In genomic region chr8:88006811-88007210, GRCm38 (mm10) we compare ENCODE assay signal across 22 mouse cellular contexts. TPM values are rescaled to one million over a fixed set of nuclear protein-coding genes. Genes with fewer than 3 reads are reported as not detected.
DNase-seq lines count a peak whose midpoint lies in the region; ATAC-seq and TF ChIP-seq lines count a peak whose summit lies in the region.
"Had no signal": no experiment of that assay in that cellular context is flagged by ENCODE, and none has a peak within 500 bp of the region (broad histone marks: within the 10 kb centered on the region; RNA-seq: fewer than 3 reads in every experiment).

No protein-coding gene starts in this region.

- H3K36me3 ChIP-seq in kidney, adult 2 months (ENCODE audit: control insufficient read depth, insufficient read depth, low read length), result no peaks in the 10 kb centered on the region
- H3K36me3 ChIP-seq in kidney, embryonic 15.5 days, result no peaks in the 10 kb centered on the region
- H3K36me3 ChIP-seq in kidney, embryonic 14.5 days (ENCODE audit: control insufficient read depth, insufficient read depth, low read length), result no peaks in the 10 kb centered on the region
- H3K36me3 ChIP-seq in megakaryocyte, embryonic 14.5 days (replicated peaks; ENCODE audit: low read length), result no peaks in the 10 kb centered on the region
- H3K36me3 ChIP-seq: embryonic facial prominence, embryonic 15.5 days; forebrain, embryonic 10.5 days; heart, embryonic 12.5 days; hindbrain, embryonic 15.5 days had no signal

- no peak for TF ChIP-seq POLR2A in kidney, adult 2 months (IDR thresholded peaks at IDR 0.05; ENCODE audit: low read depth, low read length)

- no peaks in the 10 kb centered on the region for H3K9me3 ChIP-seq in kidney, embryonic 15.5 days (replicated peaks)
- no peaks in the 10 kb centered on the region; the same call in 1 of the 2 replicates for H3K9me3 ChIP-seq in kidney, embryonic 14.5 days (ENCODE audit: control insufficient read depth, low read length)
- peaks cover 14% of the 10 kb centered on the region for H3K9me3 ChIP-seq in megakaryocyte, embryonic 14.5 days
- H3K9me3 ChIP-seq: embryonic facial prominence, embryonic 15.5 days; forebrain, embryonic 10.5 days; hindbrain, embryonic 15.5 days had no signal

- H3K4me3 ChIP-seq in kidney, adult 2 months (ENCODE audit: insufficient read depth, low read depth, low read length), result no peak overlapping the region
- no peak overlapping the region for H3K4me3 ChIP-seq in kidney, embryonic 15.5 days (replicated peaks)
- H3K4me3 ChIP-seq in kidney, embryonic 14.5 days (ENCODE audit: low read length), result no peak overlapping the region
- H3K4me3 ChIP-seq in megakaryocyte, embryonic 14.5 days (replicated peaks), result peak overlapping the region; percentile 53
- H3K4me3 ChIP-seq: embryonic facial prominence, embryonic 15.5 days; erythroblast, embryonic 14.5 days; forebrain, embryonic 10.5 days; gastrocnemius, adult 2 months; heart, embryonic 12.5 days; hindbrain, embryonic 15.5 days had no signal

- TF ChIP-seq CTCF in kidney, adult 2 months (conservative IDR thresholded peaks at IDR 0.05; ENCODE audit: insufficient read depth, insufficient read length, low read depth, low read length), result no peak

- intact Hi-C loops in left cerebral cortex, postnatal 10 days (cut with DNase I), result no loop called here

- H3K4me1 ChIP-seq in kidney, adult 2 months (ENCODE audit: control insufficient read depth, insufficient read depth, low read length), result peaks cover 3% of the 10 kb centered on the region; the same call in 1 of the 2 replicates
- peaks cover 21% of the 10 kb centered on the region for H3K4me1 ChIP-seq in kidney, embryonic 15.5 days
- H3K4me1 ChIP-seq in kidney, embryonic 14.5 days (ENCODE audit: control insufficient read depth, insufficient read depth, low read length), result no peaks in the 10 kb centered on the region
- H3K4me1 ChIP-seq in megakaryocyte, embryonic 14.5 days, result peaks cover 22% of the 10 kb centered on the region
- H3K4me1 ChIP-seq: embryonic facial prominence, embryonic 15.5 days had no signal

- H3K4me2 ChIP-seq in kidney, embryonic 15.5 days, result no peak overlapping the region
- H3K4me2 ChIP-seq in kidney, embryonic 14.5 days (replicated peaks; ENCODE audit: low read depth, low read length), result no peak overlapping the region
- H3K4me2 ChIP-seq: embryonic facial prominence, embryonic 15.5 days; heart, embryonic 12.5 days; hindbrain, embryonic 15.5 days had no signal

- H3K27ac ChIP-seq in kidney, adult 2 months (ENCODE audit: insufficient read depth, low read depth, low read length), result no peak overlapping the region
- no peak overlapping the region for H3K27ac ChIP-seq in kidney, embryonic 15.5 days
- no peak overlapping the region for H3K27ac ChIP-seq in kidney, embryonic 14.5 days (ENCODE audit: low read depth, low read length)
- H3K27ac ChIP-seq: embryonic facial prominence, embryonic 15.5 days; forebrain, embryonic 10.5 days; gastrocnemius, adult 2 months; hindbrain, embryonic 15.5 days had no signal

- no peak for ATAC-seq in kidney, embryonic 15.5 days (replicated peaks; ENCODE audit: low FRiP score)
- ATAC-seq in kidney, embryonic 14.5 days (ENCODE audit: low FRiP score, low TSS enrichment), result no peak
- no peak for ATAC-seq in megakaryocyte, adult 5-6 weeks (ENCODE audit: poor library complexity, severe bottlenecking)
- ATAC-seq: forebrain, embryonic 14.5 days had no signal

- no peak overlapping the region for H3K9ac ChIP-seq in kidney, embryonic 15.5 days
- no peak overlapping the region for H3K9ac ChIP-seq in kidney, embryonic 14.5 days (ENCODE audit: low read depth, low read length)
- H3K9ac ChIP-seq: embryonic facial prominence, embryonic 15.5 days; heart, embryonic 12.5 days; hindbrain, embryonic 15.5 days had no signal

- 56% methylated on average over 5 of the region's 5 CpGs for WGBS in kidney, adult 2 months
- 57% methylated on average over 5 of the region's 5 CpGs for WGBS in kidney, embryonic 15.5 days
- WGBS in kidney, embryonic 14.5 days, result 63% methylated on average over 5 of the region's 5 CpGs

- peak; percentile 28 for DNase-seq in kidney, adult 2 months
- DNase-seq in kidney, postnatal 14 days, result peak; percentile 22
- DNase-seq in left cerebral cortex, postnatal 10 days (ENCODE audit: extremely low spot score in 1 of 2, low spot score in 2 of 2), result no peak
- DNase-seq: cerebellum, adult 11 months; cerebellum, adult 8-10 months; cerebellum, postnatal 14 days; embryo, embryonic 11 days; gastrocnemius, adult 2 months; gastrocnemius, postnatal 25 days; heart, postnatal 36 days had no signal

- no peaks in the 10 kb centered on the region for H3K27me3 ChIP-seq in kidney, adult 2 months (replicated peaks; ENCODE audit: control insufficient read depth, insufficient read depth, low read length)
- no peaks in the 10 kb centered on the region for H3K27me3 ChIP-seq in kidney, embryonic 15.5 days
- no peaks in the 10 kb centered on the region for H3K27me3 ChIP-seq in kidney, embryonic 14.5 days (ENCODE audit: control insufficient read depth, insufficient read depth, low read length)
- H3K27me3 ChIP-seq in megakaryocyte, embryonic 14.5 days (replicated peaks), result peaks cover 8% of the 10 kb centered on the region
- H3K27me3 ChIP-seq: embryonic facial prominence, embryonic 15.5 days; heart, embryonic 12.5 days; hindbrain, embryonic 15.5 days had no signal

RNA-seq across cellular contexts. Expression of gene Zfp423, which starts 47.4 kb away (rescaled TPM):
- 4.1 and 5.6 TPM in 2 replicates for polyA plus RNA-seq in kidney, adult 2 months (2012; rRNA removed)
- polyA plus RNA-seq in kidney, embryonic 15.5 days (2015; fragmentation: Nextera tagmentation; extraction: Ambion mirVana), result 9.2 and 10.9 TPM in 2 replicates
- polyA plus RNA-seq in kidney, embryonic 14.5 days (2014; fragmentation: Nextera tagmentation; extraction: Ambion mirVana), result 15.3 and 18.8 TPM in 2 replicates
- not detected in 2 replicates for polyA plus RNA-seq in megakaryocyte, embryonic 14.5 days (2012; ENCODE audit: insufficient read depth, low replicate concordance)
- total RNA-seq in megakaryocyte, adult 5-6 weeks (2015), result 0.18 TPM in 1 of 2 replicates, not detected in the other
- total RNA-seq in megakaryocyte, adult 5-6 weeks (2017), result not detected in 2 replicates
- total RNA-seq in left cerebral cortex, postnatal 10 days (2021), result 10 to 100 TPM; 18.2 to 26.0 TPM
- total RNA-seq: common myeloid progenitor, adult 5-6 weeks; granulocyte monocyte progenitor cell, adult 5-6 weeks had no signal
- polyA plus RNA-seq: erythroblast, embryonic 14.5 days had no signal

Comparison
In these comparisons a context has a peak if more than half of its experiments do, and no peak if none do; other contexts are left out.
1. DNase-seq: peak in kidney, adult 2 months (single experiment) and kidney, postnatal 14 days (single experiment); none in left cerebral cortex, postnatal 10 days (0 of 2).